Mouse (Mus musculus): Measurements from ENCODE around the gene Prmt8. TPM values are rescaled to one million over a fixed set of nuclear protein-coding genes. Genes with fewer than 3 reads are reported as not detected.

The Prmt8 gene
- polyA plus RNA-seq (2014; fragmentation: Illumina TruSeq; extraction: RNeasy Lipid Tissue Mini Kit (QIAGEN cat#74804); ENCODE audit: insufficient read depth, low read depth, low replicate concordance), result 8.4 TPM

DNA sequence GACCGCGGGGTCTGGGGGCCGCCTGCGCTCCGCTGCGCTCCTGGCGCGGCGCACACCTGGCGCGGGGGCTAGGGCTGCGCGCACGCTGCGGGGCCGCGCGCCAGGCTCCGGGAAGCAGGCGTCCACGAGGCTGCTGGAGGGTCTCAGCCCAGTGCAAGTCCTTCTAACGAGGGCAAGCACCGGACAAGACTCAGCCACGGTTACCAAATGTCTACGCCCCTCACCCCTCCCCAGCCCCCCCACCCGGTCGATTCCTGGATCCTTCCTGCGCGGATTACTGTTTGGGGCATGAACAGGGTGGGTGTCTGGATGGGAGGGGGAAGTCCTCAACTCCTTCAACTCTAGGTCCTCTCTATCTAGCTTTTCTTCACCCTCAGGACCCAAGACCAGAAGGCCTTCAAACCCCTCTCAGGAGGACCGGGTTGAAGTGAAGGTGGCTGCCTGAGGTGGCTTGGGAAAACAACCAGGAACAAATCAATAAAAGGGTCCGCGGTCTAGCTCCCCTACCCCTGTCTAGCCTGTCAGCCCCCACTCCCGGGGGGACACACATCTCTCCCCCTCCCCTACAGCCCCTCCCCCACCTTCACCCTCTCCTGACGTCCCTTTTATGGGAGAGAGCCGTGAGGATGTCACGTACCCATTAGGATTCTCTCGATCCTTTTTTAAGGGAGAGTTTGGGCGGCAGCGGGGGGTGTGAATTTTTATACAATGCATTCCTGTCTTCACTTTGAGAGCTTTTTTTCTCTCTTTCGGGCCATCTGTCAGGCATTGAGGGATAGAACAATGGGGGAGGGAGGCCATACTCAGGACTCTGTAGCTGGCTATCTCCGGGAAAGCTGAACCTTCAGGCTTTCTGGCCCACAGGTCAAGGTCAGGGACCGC lies at the start of gene Prmt8:
TSS of gene Prmt8 (minus strand) at position 198 of the 882 bp plus-strand sequence.

Other genes starting within 250 kb of the Prmt8 start
- 4.0 TPM for gene Cracr2a, start 208.1 kb downstream of the Prmt8 start, polyA plus RNA-seq (2014; fragmentation: Illumina TruSeq; extraction: RNeasy Lipid Tissue Mini Kit (QIAGEN cat#74804); ENCODE audit: insufficient read depth, low read depth, low replicate concordance)
- 23.2 TPM for gene Tspan11, start 118.1 kb upstream of the Prmt8 start, polyA plus RNA-seq (2014; fragmentation: Illumina TruSeq; extraction: RNeasy Lipid Tissue Mini Kit (QIAGEN cat#74804); ENCODE audit: insufficient read depth, low read depth, low replicate concordance)